Mouse (Mus musculus) kidney, adult 8-10 months (tissue): Measurements from ENCODE around the gene Ing1.

Source experiments
- DNase-seq, 2 experiments: peaks; one replicate each; pipeline ENCODE4 v3.0.0; 2022

Gene Ing1

GRCm38 (mm10) chr8:11592296-11592695 is 36.9 kb downstream of the Ing1 start:
- no peak for DNase-seq

DNA sequence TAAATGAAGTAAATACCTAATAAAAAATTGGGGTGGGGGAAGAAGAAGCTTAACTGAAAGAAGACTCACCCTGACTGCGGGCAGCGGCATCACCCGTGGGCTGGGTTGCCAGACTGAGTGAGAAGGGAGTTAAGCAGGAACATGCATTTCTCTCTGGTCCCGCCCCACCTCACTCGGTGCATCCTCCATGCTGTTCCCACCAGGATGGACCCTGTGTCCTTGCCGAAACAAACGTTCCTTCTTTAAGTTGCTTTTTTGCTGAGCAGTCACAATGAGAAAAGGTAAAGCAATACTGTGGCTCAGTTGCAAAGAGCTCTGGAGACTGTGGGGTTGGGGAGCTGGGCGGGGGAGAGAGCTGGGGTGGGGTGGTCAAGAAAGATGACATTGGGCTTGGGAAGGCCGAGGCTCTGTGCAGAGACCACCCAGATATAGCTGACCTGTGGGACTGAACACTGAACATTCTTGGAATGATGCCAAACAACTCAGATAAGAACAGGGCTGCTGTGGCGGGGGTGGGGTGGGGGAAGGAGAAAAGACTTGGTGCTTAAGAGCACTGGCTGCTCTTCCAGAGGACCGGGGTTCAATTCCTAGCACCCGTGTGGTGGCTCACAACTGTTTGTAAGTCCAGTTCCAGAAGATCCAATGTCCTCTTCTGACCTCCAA is 38.0 kb downstream of the Ing1 start:
- DNase-seq, result no peak

DNA sequence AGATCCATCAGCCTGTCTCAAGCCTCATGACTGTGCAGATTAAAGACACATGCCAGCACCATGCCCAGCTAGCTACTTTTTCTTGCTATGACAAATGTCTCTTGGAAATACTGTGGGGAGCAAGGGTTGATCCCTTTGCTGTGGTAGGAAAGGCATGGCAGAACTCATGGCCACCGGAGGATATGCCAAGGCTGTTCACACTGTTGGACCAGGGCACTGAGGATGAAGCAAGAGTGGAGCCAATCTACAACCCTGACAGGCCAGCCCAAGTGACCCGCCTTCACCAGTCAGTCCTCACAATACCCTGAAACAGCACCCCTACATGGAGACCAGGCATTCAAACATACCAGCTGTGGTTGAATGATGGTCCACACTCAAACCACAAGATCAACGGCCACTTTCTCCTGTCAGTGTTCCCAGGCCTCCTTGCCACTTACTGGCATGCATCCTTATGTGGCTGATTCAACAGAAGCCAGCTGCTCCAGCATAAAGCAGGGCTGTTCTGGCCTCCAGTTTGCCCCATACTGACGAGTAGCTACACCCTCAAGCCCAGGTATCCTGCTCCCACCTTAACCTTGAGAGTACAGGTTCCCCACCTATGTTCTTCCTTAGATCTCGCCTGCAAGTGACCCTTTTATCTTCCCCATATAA is 45.1 kb downstream of the Ing1 start:
- DNase-seq, result no peak

GRCm38 (mm10) chr8:11602006-11602680 is 46.8 kb downstream of the Ing1 start:
- peak; percentile 40 to 65 for DNase-seq

GRCm38 (mm10) chr8:11608848-11609247 is 53.5 kb downstream of the Ing1 start:
- no peak for DNase-seq
